In genomic region chr10:4404895-4405491, GRCm38 (mm10) we compare ENCODE assay signal across 8 mouse cellular contexts. TPM values are rescaled to one million over a fixed set of nuclear protein-coding genes. Genes with fewer than 3 reads are reported as not detected.
A peak's percentile ranks its signal among the peaks of the same experiment; 100 is the strongest.
DNase-seq lines count a peak whose midpoint lies in the region; ATAC-seq and TF ChIP-seq lines count a peak whose summit lies in the region.

No protein-coding gene starts in this region.

- no peaks in the 10 kb centered on the region for H3K4me1 ChIP-seq in thymus, adult 2 months (replicated peaks; ENCODE audit: control insufficient read depth, insufficient read depth, low read length)
- H3K4me1 ChIP-seq in forebrain, embryonic 10.5 days = no peaks in the 10 kb centered on the region
- H3K4me1 ChIP-seq in hindbrain, postnatal 0 days (ENCODE audit: insufficient read depth, low read length) = no peaks in the 10 kb centered on the region; the same call in 1 of the 2 replicates
- H3K4me1 ChIP-seq in lung, embryonic 14.5 days (ENCODE audit: insufficient read depth) = no peaks in the 10 kb centered on the region

- WGBS in thymus, adult 2 months = 68% methylated on average over 5 of the region's 5 CpGs
- WGBS in forebrain, embryonic 10.5 days = 62% methylated on average over 5 of the region's 5 CpGs
- WGBS in hindbrain, postnatal 0 days = 58% methylated on average over 5 of the region's 5 CpGs
- WGBS in lung, embryonic 14.5 days = 55% methylated on average over 5 of the region's 5 CpGs

- peak; percentile 73 for ATAC-seq in hindbrain, postnatal 0 days
- ATAC-seq in lung, embryonic 14.5 days (ENCODE audit: insufficient read depth) = peak; percentile 23; the same call in 1 of the 2 replicates

- no peak overlapping the region for H3K9ac ChIP-seq in hindbrain, postnatal 0 days (replicated peaks; ENCODE audit: low read length)
- H3K9ac ChIP-seq in lung, embryonic 14.5 days = no peak overlapping the region; the same call in 1 of the 2 replicates

- no peak for TF ChIP-seq CTCF in thymus, adult 2 months (IDR thresholded peaks at IDR 0.05; ENCODE audit: borderline replicate concordance, control insufficient read depth, extremely low read depth, insufficient read depth, low read length, poor library complexity)
- TF ChIP-seq CTCF in hindbrain, postnatal 0 days (IDR thresholded peaks at IDR 0.05; ENCODE audit: low read depth) = peak; percentile 83
- TF ChIP-seq CTCF in lung, embryonic 14.5 days (IDR thresholded peaks at IDR 0.05; ENCODE audit: low read depth) = peak; percentile 81

- no peak overlapping the region for H3K4me3 ChIP-seq in thymus, adult 2 months (ENCODE audit: control insufficient read depth, insufficient read depth, low read length)
- no peak overlapping the region for H3K4me3 ChIP-seq in forebrain, embryonic 10.5 days
- no peak overlapping the region for H3K4me3 ChIP-seq in hindbrain, postnatal 0 days (ENCODE audit: low read length)
- no peak overlapping the region for H3K4me3 ChIP-seq in lung, embryonic 14.5 days (ENCODE audit: low read depth, low read length)

- H3K27me3 ChIP-seq in thymus, adult 2 months (ENCODE audit: control insufficient read depth, insufficient read depth, low read length) = no peaks in the 10 kb centered on the region
- H3K27me3 ChIP-seq in forebrain, embryonic 10.5 days (ENCODE audit: poor library complexity, severe bottlenecking) = no peaks in the 10 kb centered on the region
- no peaks in the 10 kb centered on the region for H3K27me3 ChIP-seq in hindbrain, postnatal 0 days (ENCODE audit: insufficient read depth, low read length)
- H3K27me3 ChIP-seq in lung, embryonic 14.5 days (ENCODE audit: insufficient read depth, low read length) = no peaks in the 10 kb centered on the region

- H3K9me3 ChIP-seq in forebrain, embryonic 10.5 days = no peaks in the 10 kb centered on the region
- H3K9me3 ChIP-seq in hindbrain, postnatal 0 days (ENCODE audit: low read length) = no peaks in the 10 kb centered on the region
- H3K9me3 ChIP-seq in lung, embryonic 14.5 days (ENCODE audit: low read depth, low read length) = no peaks in the 10 kb centered on the region

- no peak overlapping the region for H3K4me2 ChIP-seq in hindbrain, postnatal 0 days (ENCODE audit: low read depth, low read length)
- no peak overlapping the region for H3K4me2 ChIP-seq in lung, embryonic 14.5 days

- H3K36me3 ChIP-seq in thymus, adult 2 months (ENCODE audit: control insufficient read depth, insufficient read depth, low read length) = peaks cover 28% of the 10 kb centered on the region
- H3K36me3 ChIP-seq in forebrain, embryonic 10.5 days (replicated peaks) = peaks cover 85% of the 10 kb centered on the region
- H3K36me3 ChIP-seq in hindbrain, postnatal 0 days (ENCODE audit: insufficient read depth, low read length) = peaks cover 29% of the 10 kb centered on the region
- H3K36me3 ChIP-seq in lung, embryonic 14.5 days (ENCODE audit: insufficient read depth) = peaks cover 57% of the 10 kb centered on the region

- peak; percentile 37 for DNase-seq in adrenal gland, adult 2 months
- DNase-seq in adrenal gland, adult 18-20 months (ENCODE audit: low spot score in 2 of 2) = no peak
- DNase-seq in thymus, adult 2 months = peak; percentile 39
- DNase-seq in thymus, adult 18-20 months = no peak
- peak; percentile 29 for DNase-seq in forebrain, embryonic 10.5 days (ENCODE audit: extremely low spot score, low spot score)
- peak; percentile 92 for DNase-seq in hindbrain, postnatal 0 days (ENCODE audit: low spot score)
- peak; percentile 90 for DNase-seq in lung, embryonic 14.5 days
- DNase-seq in retina, postnatal 7 days (ENCODE audit: low read depth, low spot score) = peak; percentile 46

- H3K27ac ChIP-seq in thymus, adult 2 months (ENCODE audit: control insufficient read depth, insufficient read depth, low read length) = no peak overlapping the region
- no peak overlapping the region for H3K27ac ChIP-seq in forebrain, embryonic 10.5 days
- no peak overlapping the region for H3K27ac ChIP-seq in hindbrain, postnatal 0 days
- no peak overlapping the region for H3K27ac ChIP-seq in lung, embryonic 14.5 days (ENCODE audit: low read depth)

- TF ChIP-seq POLR2A in thymus, adult 2 months (IDR thresholded peaks at IDR 0.05; ENCODE audit: control insufficient read depth, extremely low read depth, insufficient read depth, low read length, poor library complexity) = no peak

RNA-seq across cellular contexts. Expression of gene Zbtb2, which starts 17.1 kb away (rescaled TPM):
- 10 to 100 TPM in 1 of 2 experiments, 1 to 10 TPM in 1; 8.3 to 13.7 TPM for total RNA-seq in adrenal gland, adult 2 months (2021)
- 5.2 and 6.3 TPM in 2 replicates for polyA plus RNA-seq in adrenal gland, adult 2 months (2012; rRNA removed)
- total RNA-seq in adrenal gland, adult 18-20 months (2021) = 10 to 100 TPM; 12.1 to 13.5 TPM
- 32.8 and 37.9 TPM in 2 replicates for polyA plus RNA-seq in thymus, adult 2 months (2012; rRNA removed)
- polyA plus RNA-seq in forebrain, embryonic 10.5 days (2016; fragmentation: Nextera tagmentation; extraction: Ambion mirVana) = 19.7 and 21.6 TPM in 2 replicates
- 18.0 and 19.5 TPM in 2 replicates for total RNA-seq in hindbrain, postnatal 0 days (2014; rRNA removed)
- polyA plus RNA-seq in hindbrain, postnatal 0 days (2015; fragmentation: Nextera tagmentation; extraction: Ambion mirVana) = 11.8 and 13.5 TPM in 2 replicates
- polyA plus RNA-seq in lung, embryonic 14.5 days (2014; fragmentation: Nextera tagmentation; extraction: Ambion mirVana) = 17.3 and 18.1 TPM in 2 replicates

RNA-seq across cellular contexts. Expression of gene Rmnd1, which starts 27.2 kb away (rescaled TPM):
- 10 to 100 TPM; 42.8 to 54.3 TPM for total RNA-seq in adrenal gland, adult 2 months (2021)
- polyA plus RNA-seq in adrenal gland, adult 2 months (2012; rRNA removed) = 25.2 and 39.5 TPM in 2 replicates
- 10 to 100 TPM; 45.9 to 50.1 TPM for total RNA-seq in adrenal gland, adult 18-20 months (2021)
- 32.2 and 43.6 TPM in 2 replicates for polyA plus RNA-seq in thymus, adult 2 months (2012; rRNA removed)
- 48.5 and 50.1 TPM in 2 replicates for polyA plus RNA-seq in forebrain, embryonic 10.5 days (2016; fragmentation: Nextera tagmentation; extraction: Ambion mirVana)
- total RNA-seq in hindbrain, postnatal 0 days (2014; rRNA removed) = 24.7 and 56.8 TPM in 2 replicates
- 25.6 and 30.0 TPM in 2 replicates for polyA plus RNA-seq in hindbrain, postnatal 0 days (2015; fragmentation: Nextera tagmentation; extraction: Ambion mirVana)
- polyA plus RNA-seq in lung, embryonic 14.5 days (2014; fragmentation: Nextera tagmentation; extraction: Ambion mirVana) = 46.0 and 46.3 TPM in 2 replicates

RNA-seq across cellular contexts. Expression of gene Armt1, which starts 27.3 kb away (rescaled TPM):
- total RNA-seq in adrenal gland, adult 2 months (2021) = 10 to 100 TPM; 12.6 to 16.1 TPM
- polyA plus RNA-seq in adrenal gland, adult 2 months (2012; rRNA removed) = 2.3 and 4.8 TPM in 2 replicates
- total RNA-seq in adrenal gland, adult 18-20 months (2021) = 10 to 100 TPM; 11.4 to 13.3 TPM
- 22.1 and 23.1 TPM in 2 replicates for polyA plus RNA-seq in thymus, adult 2 months (2012; rRNA removed)
- 33.5 and 34.1 TPM in 2 replicates for polyA plus RNA-seq in forebrain, embryonic 10.5 days (2016; fragmentation: Nextera tagmentation; extraction: Ambion mirVana)
- total RNA-seq in hindbrain, postnatal 0 days (2014; rRNA removed) = 8.3 and 10.8 TPM in 2 replicates
- 6.6 and 7.7 TPM in 2 replicates for polyA plus RNA-seq in hindbrain, postnatal 0 days (2015; fragmentation: Nextera tagmentation; extraction: Ambion mirVana)
- polyA plus RNA-seq in lung, embryonic 14.5 days (2014; fragmentation: Nextera tagmentation; extraction: Ambion mirVana) = 20.7 and 21.1 TPM in 2 replicates

Comparison
In these comparisons a context has a peak if more than half of its experiments do, and no peak if none do; other contexts are left out.
1. DNase-seq: peak in adrenal gland, adult 2 months (single experiment), thymus, adult 2 months (single experiment), forebrain, embryonic 10.5 days (single experiment), hindbrain, postnatal 0 days (single experiment), lung, embryonic 14.5 days (single experiment) and retina, postnatal 7 days (single experiment); none in adrenal gland, adult 18-20 months (0 of 2) and thymus, adult 18-20 months (0 of 2).